Mouse (Mus musculus): Measurements from ENCODE around the gene Rps6. TPM values are rescaled to one million over a fixed set of nuclear protein-coding genes. Genes with fewer than 3 reads are reported as not detected.
A peak's percentile ranks its signal among the peaks of the same experiment; 100 is the strongest.

The Rps6 gene
- 281 and 292 TPM in 2 replicates for polyA plus RNA-seq (2012; rRNA removed)

GRCm38 (mm10) chr4:86857113-86858069, at the start of gene Rps6:
Gene Rps6, minus strand, starts transcription at chr4:86857412.
- Histone ChIP-seq H3K4me3 (ENCODE audit: control insufficient read depth, low read depth, low read length) (peak within 1 kb of the TSS; percentile 98), H3K27ac (ENCODE audit: control insufficient read depth, insufficient read depth, low read depth, low read length) (peak within 1 kb of the TSS; percentile 92), H3K36me3 (ENCODE audit: control insufficient read depth, insufficient read depth, low read length) (no peaks in the 10 kb centered on the region), H3K27me3 (ENCODE audit: control insufficient read depth, insufficient read depth, low read length) (no peaks in the 10 kb centered on the region), H3K4me1 (ENCODE audit: control insufficient read depth, insufficient read depth, low read length) (peaks cover 3% of the 10 kb centered on the region)
- TF ChIP-seq POLR2A (IDR thresholded peaks at IDR 0.05; ENCODE audit: control insufficient read depth, low read depth, low read length) (peak; percentile 98), CTCF (IDR thresholded peaks at IDR 0.05; ENCODE audit: control insufficient read depth, insufficient read depth, insufficient replicate concordance, low read depth, low read length) (no peak)

DNA sequence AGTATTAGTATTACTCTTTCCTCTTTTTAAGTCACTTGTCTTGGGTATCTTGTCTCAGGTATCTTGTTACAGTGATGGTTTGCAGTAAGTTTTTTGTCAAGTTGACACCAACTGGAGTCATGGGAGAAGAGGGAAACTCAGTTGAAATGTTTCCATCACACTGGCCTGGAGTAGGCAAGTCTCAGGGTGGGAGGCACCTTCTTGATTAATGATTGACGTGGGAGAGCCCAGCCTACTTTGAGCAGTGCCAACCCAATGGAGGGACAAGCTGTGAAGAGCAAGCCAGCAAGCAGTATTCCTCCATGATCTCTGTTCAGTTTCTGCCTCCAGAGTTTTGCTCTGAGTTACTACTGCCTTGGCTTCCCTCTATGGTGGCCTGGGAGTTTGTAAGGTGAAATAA, 48.7 kb upstream of the Rps6 start:
- no peak overlapping the region for H3K4me3 ChIP-seq (ENCODE audit: control insufficient read depth, low read depth, low read length)
- no peak for TF ChIP-seq POLR2A (IDR thresholded peaks at IDR 0.05; ENCODE audit: control insufficient read depth, low read depth, low read length)
- no peak for TF ChIP-seq CTCF (IDR thresholded peaks at IDR 0.05; ENCODE audit: control insufficient read depth, insufficient read depth, insufficient replicate concordance, low read depth, low read length)

GRCm38 (mm10) chr4:86904969-86905368, 47.8 kb upstream of the Rps6 start:
- TF ChIP-seq POLR2A (IDR thresholded peaks at IDR 0.05; ENCODE audit: control insufficient read depth, low read depth, low read length), result no peak
- peak; percentile 12; the same call in 1 of the 2 replicates for TF ChIP-seq CTCF (IDR thresholded peaks at IDR 0.05; ENCODE audit: control insufficient read depth, insufficient read depth, insufficient replicate concordance, low read depth, low read length)
- no peaks in the 10 kb centered on the region for H3K36me3 ChIP-seq (ENCODE audit: control insufficient read depth, insufficient read depth, low read length)
- H3K4me3 ChIP-seq (ENCODE audit: control insufficient read depth, low read depth, low read length), result no peak overlapping the region
- no peaks in the 10 kb centered on the region for H3K4me1 ChIP-seq (ENCODE audit: control insufficient read depth, insufficient read depth, low read length)
- H3K27ac ChIP-seq (ENCODE audit: control insufficient read depth, insufficient read depth, low read depth, low read length), result no peak overlapping the region
- no peaks in the 10 kb centered on the region for H3K27me3 ChIP-seq (ENCODE audit: control insufficient read depth, insufficient read depth, low read length)

More for the DNA sequence above, 48.7 kb upstream of the Rps6 start:
- Histone ChIP-seq H3K36me3 (ENCODE audit: control insufficient read depth, insufficient read depth, low read length) (no peaks in the 10 kb centered on the region), H3K4me1 (ENCODE audit: control insufficient read depth, insufficient read depth, low read length) (no peaks in the 10 kb centered on the region), H3K27me3 (ENCODE audit: control insufficient read depth, insufficient read depth, low read length) (no peaks in the 10 kb centered on the region), H3K27ac (ENCODE audit: control insufficient read depth, insufficient read depth, low read depth, low read length) (no peak overlapping the region)

- no peak for TF ChIP-seq CTCF (IDR thresholded peaks at IDR 0.05; ENCODE audit: control insufficient read depth, insufficient read depth, insufficient replicate concordance, low read depth, low read length)
- no peak for TF ChIP-seq POLR2A (IDR thresholded peaks at IDR 0.05; ENCODE audit: control insufficient read depth, low read depth, low read length)
- Histone ChIP-seq H3K36me3 (ENCODE audit: control insufficient read depth, insufficient read depth, low read length) (no peaks in the 10 kb centered on the region), H3K27ac (ENCODE audit: control insufficient read depth, insufficient read depth, low read depth, low read length) (no peak overlapping the region), H3K4me3 (ENCODE audit: control insufficient read depth, low read depth, low read length) (no peak overlapping the region), H3K27me3 (ENCODE audit: control insufficient read depth, insufficient read depth, low read length) (no peaks in the 10 kb centered on the region), H3K4me1 (ENCODE audit: control insufficient read depth, insufficient read depth, low read length) (no peaks in the 10 kb centered on the region)
Observed at GRCm38 (mm10) chr4:86902351-86902750, 45.1 kb upstream of the Rps6 start.

GRCm38 (mm10) chr4:86898791-86899474, 41.7 kb upstream of the Rps6 start:
- H3K27me3 ChIP-seq (ENCODE audit: control insufficient read depth, insufficient read depth, low read length), result no peaks in the 10 kb centered on the region
- no peaks in the 10 kb centered on the region for H3K36me3 ChIP-seq (ENCODE audit: control insufficient read depth, insufficient read depth, low read length)
- H3K27ac ChIP-seq (ENCODE audit: control insufficient read depth, insufficient read depth, low read depth, low read length), result 0 out of 2 replicates have a peak overlapping the region, but pooled peaks have one; percentile 11
- H3K4me3 ChIP-seq (ENCODE audit: control insufficient read depth, low read depth, low read length), result no peak overlapping the region
- H3K4me1 ChIP-seq (ENCODE audit: control insufficient read depth, insufficient read depth, low read length), result no peaks in the 10 kb centered on the region
- TF ChIP-seq CTCF (IDR thresholded peaks at IDR 0.05; ENCODE audit: control insufficient read depth, insufficient read depth, insufficient replicate concordance, low read depth, low read length) (no peak), POLR2A (IDR thresholded peaks at IDR 0.05; ENCODE audit: control insufficient read depth, low read depth, low read length) (no peak)

GRCm38 (mm10) chr4:86897411-86897810, 40.2 kb upstream of the Rps6 start:
- H3K4me3 ChIP-seq (ENCODE audit: control insufficient read depth, low read depth, low read length), result no peak overlapping the region
- no peaks in the 10 kb centered on the region for H3K36me3 ChIP-seq (ENCODE audit: control insufficient read depth, insufficient read depth, low read length)
- TF ChIP-seq CTCF (IDR thresholded peaks at IDR 0.05; ENCODE audit: control insufficient read depth, insufficient read depth, insufficient replicate concordance, low read depth, low read length), result no peak
- TF ChIP-seq POLR2A (IDR thresholded peaks at IDR 0.05; ENCODE audit: control insufficient read depth, low read depth, low read length), result no peak
- no peak overlapping the region for H3K27ac ChIP-seq (ENCODE audit: control insufficient read depth, insufficient read depth, low read depth, low read length)
- no peaks in the 10 kb centered on the region for H3K4me1 ChIP-seq (ENCODE audit: control insufficient read depth, insufficient read depth, low read length)
- no peaks in the 10 kb centered on the region for H3K27me3 ChIP-seq (ENCODE audit: control insufficient read depth, insufficient read depth, low read length)

GRCm38 (mm10) chr4:86887879-86888278, 30.7 kb upstream of the Rps6 start:
- no peaks in the 10 kb centered on the region for H3K36me3 ChIP-seq (ENCODE audit: control insufficient read depth, insufficient read depth, low read length)
- no peak overlapping the region for H3K4me3 ChIP-seq (ENCODE audit: control insufficient read depth, low read depth, low read length)
- TF ChIP-seq CTCF (IDR thresholded peaks at IDR 0.05; ENCODE audit: control insufficient read depth, insufficient read depth, insufficient replicate concordance, low read depth, low read length) (peak; percentile 40; the same call in 1 of the 2 replicates), POLR2A (IDR thresholded peaks at IDR 0.05; ENCODE audit: control insufficient read depth, low read depth, low read length) (no peak)
- no peaks in the 10 kb centered on the region for H3K27me3 ChIP-seq (ENCODE audit: control insufficient read depth, insufficient read depth, low read length)
- no peak overlapping the region for H3K27ac ChIP-seq (ENCODE audit: control insufficient read depth, insufficient read depth, low read depth, low read length)
- H3K4me1 ChIP-seq (ENCODE audit: control insufficient read depth, insufficient read depth, low read length), result peaks cover 5% of the 10 kb centered on the region

Data from testis, adult 2 months (tissue).